Mouse (Mus musculus) intestine, embryonic 16.5 days (tissue): ENCODE measurements at regions not wholly inside any gene's neighbourhood (a gene's known extent, or its start where the extent isn't known, plus 50 kb on each side); places are given as distances from the start of the nearest gene placed in this dataset.

ENCODE experiments used
- ATAC-seq: fragments of 200-750 bp; cut with Nextera tagmentation; 2 replicates; pipeline ENCODE4 v1.8.0; 2017; ENCODE audit warnings: moderate TSS enrichment, moderate library complexity
- H3K27ac ChIP-seq: fragments of 300-500 bp; sonication (generic); 2 replicates; pipeline ENCODE4 v1.5.1; 2014; ENCODE audit warnings: mild to moderate bottlenecking, low read length
- H3K27me3 ChIP-seq: fragments of 300-500 bp; sonication (generic); replicated peaks from 2 replicates; pipeline ENCODE4 v1.6.1; 2014; ENCODE audit warnings: low read length, control low read depth, mixed read lengths; ENCODE audit not compliant: control insufficient read depth, insufficient read depth
- H3K36me3 ChIP-seq: fragments of 300-500 bp; sonication (generic); 2 replicates; pipeline ENCODE4 v1.6.1; 2014; ENCODE audit warnings: low read length, control low read depth; ENCODE audit not compliant: control insufficient read depth, insufficient read depth
- H3K4me1 ChIP-seq: fragments of 300-500 bp; sonication (generic); 2 replicates; pipeline ENCODE4 v1.6.1; 2014; ENCODE audit warnings: low read length, control low read depth, mixed read lengths; ENCODE audit not compliant: control insufficient read depth, insufficient read depth
- H3K4me2 ChIP-seq: fragments of 300-500 bp; sonication (generic); 2 replicates; pipeline ENCODE4 v1.6.1; 2014; ENCODE audit warnings: low read depth, low read length, control low read depth
- H3K4me3 ChIP-seq: fragments of 300-500 bp; sonication (generic); 2 replicates; pipeline ENCODE4 v1.5.1; 2014; ENCODE audit warnings: mild to moderate bottlenecking, low read length
- H3K9ac ChIP-seq: fragments of 300-500 bp; sonication (generic); 2 replicates; pipeline ENCODE4 v1.6.1; 2014; ENCODE audit warnings: low read depth, low read length
- H3K9me3 ChIP-seq: fragments of 300-500 bp; sonication (generic); 2 replicates; pipeline ENCODE4 v1.6.1; 2016; ENCODE audit warnings: low read length, control low read depth; ENCODE audit not compliant: control insufficient read depth
- WGBS: fragments of 180-500 bp; shearing (Covaris S2); extraction: QIAGEN DNeasy Blood & Tissue Kit; methylation state at CpG from one replicate; pipeline ENCODE4 v1.1.7; 2014; 5-methylcytosine and 5-hydroxymethylcytosine counted together

DNA sequence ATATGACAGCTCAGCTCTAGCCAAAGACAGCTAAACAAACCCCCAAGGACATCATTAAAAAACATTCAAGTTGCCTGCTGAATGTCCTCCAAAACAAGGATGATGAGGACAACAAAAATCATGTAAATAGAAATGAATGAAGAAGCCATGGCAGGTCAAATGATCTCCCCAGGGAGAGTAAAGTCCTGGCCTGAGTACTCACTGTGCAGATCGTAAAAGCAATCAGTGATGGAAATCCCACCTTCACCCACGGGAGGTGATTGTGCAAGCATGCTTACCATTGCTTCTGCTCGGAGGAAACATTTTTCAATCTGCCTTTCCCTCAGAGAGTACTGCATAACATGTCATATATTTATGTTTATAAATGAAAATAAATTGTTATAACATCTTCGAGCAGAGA is 119.1 kb upstream of the Mrps30 start:
- no peaks in the 10 kb centered on the region for H3K36me3 ChIP-seq
- no peak overlapping the region for H3K4me3 ChIP-seq
- no peak overlapping the region for H3K4me2 ChIP-seq
- H3K27ac ChIP-seq: no peak overlapping the region
- no peak for ATAC-seq
- H3K4me1 ChIP-seq: no peaks in the 10 kb centered on the region
- H3K27me3 ChIP-seq: no peaks in the 10 kb centered on the region
- WGBS: 63% methylated on average over 4 of the region's 4 CpGs
- no peaks in the 10 kb centered on the region for H3K9me3 ChIP-seq
- H3K9ac ChIP-seq: no peak overlapping the region

DNA sequence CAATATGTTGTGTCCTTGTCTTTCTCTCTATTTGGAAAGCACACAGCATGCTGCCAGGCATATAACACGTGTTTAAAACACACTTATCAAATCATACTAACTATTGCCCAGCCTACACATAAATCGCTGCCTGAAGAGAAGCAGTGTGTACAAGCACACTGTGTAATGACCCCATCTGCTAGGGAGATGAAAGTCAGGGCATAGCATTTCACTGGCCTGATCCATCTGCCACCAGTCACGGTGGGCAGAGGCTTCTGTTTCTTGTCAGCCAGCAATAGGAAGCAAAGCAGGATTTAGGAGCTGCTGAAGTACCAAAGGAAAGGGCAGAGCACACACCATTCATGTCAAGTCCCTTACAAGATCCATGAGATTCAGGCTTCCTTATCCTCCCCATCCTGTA is 103.6 kb upstream of the Mrps30 start:
- Histone ChIP-seq H3K9ac (no peak overlapping the region), H3K27me3 (no peaks in the 10 kb centered on the region), H3K4me3 (no peak overlapping the region), H3K36me3 (no peaks in the 10 kb centered on the region), H3K27ac (no peak overlapping the region), H3K4me1 (no peaks in the 10 kb centered on the region), H3K4me2 (no peak overlapping the region), H3K9me3 (no peaks in the 10 kb centered on the region)
- no peak for ATAC-seq
- WGBS: 34% methylated on average over 3 of the region's 3 CpGs

DNA sequence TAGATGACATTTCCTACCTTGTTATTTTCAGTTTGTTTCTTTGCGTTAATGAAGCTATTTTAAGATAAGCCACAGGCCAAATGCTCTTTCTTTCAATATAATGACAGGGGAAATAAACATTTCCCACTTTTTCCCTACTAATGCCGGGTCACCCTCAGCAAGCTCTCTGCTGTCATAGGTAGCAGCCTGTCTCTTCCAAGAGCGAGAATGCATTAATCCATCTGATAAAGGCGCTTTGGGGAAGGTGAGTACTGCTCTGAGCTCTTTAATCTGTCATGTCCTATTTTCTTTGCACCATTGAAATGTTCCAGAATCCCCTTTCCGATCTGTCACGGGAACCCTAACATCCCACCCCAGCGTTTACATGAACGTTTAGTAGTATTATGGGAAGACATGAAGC is 96.0 kb upstream of the Mrps30 start:
- ATAC-seq: no peak
- Histone ChIP-seq H3K4me2 (no peak overlapping the region), H3K27me3 (no peaks in the 10 kb centered on the region), H3K27ac (no peak overlapping the region), H3K9ac (no peak overlapping the region), H3K4me1 (no peaks in the 10 kb centered on the region), H3K36me3 (no peaks in the 10 kb centered on the region), H3K9me3 (no peaks in the 10 kb centered on the region), H3K4me3 (no peak overlapping the region)
- 50% methylated on average over 8 of the region's 8 CpGs for WGBS

DNA sequence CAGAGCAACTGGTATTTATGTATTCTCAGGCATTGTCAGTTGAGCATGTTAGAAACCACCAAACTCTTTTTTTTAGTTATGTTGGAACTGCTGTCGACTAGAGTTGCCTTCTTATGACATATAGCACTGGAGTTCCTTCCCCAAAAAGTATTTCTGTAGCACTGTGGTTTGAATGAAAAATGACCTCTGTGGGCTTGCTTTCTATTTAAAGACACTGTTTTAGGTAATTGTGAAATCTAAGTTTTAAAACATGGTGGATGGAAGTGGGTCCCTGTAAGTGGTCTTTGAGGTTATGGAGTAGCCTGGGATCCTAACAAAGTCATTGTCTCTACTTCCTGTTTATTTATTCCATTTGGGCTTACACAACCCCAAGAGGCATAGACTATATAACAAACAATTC is 93.2 kb upstream of the Mrps30 start:
- Histone ChIP-seq H3K9me3 (no peaks in the 10 kb centered on the region), H3K27me3 (no peaks in the 10 kb centered on the region), H3K4me3 (no peak overlapping the region), H3K27ac (no peak overlapping the region), H3K4me1 (no peaks in the 10 kb centered on the region), H3K36me3 (no peaks in the 10 kb centered on the region), H3K4me2 (no peak overlapping the region), H3K9ac (no peak overlapping the region)
- no peak for ATAC-seq
- 78% methylated on average over 1 of the region's 1 CpGs for WGBS

DNA sequence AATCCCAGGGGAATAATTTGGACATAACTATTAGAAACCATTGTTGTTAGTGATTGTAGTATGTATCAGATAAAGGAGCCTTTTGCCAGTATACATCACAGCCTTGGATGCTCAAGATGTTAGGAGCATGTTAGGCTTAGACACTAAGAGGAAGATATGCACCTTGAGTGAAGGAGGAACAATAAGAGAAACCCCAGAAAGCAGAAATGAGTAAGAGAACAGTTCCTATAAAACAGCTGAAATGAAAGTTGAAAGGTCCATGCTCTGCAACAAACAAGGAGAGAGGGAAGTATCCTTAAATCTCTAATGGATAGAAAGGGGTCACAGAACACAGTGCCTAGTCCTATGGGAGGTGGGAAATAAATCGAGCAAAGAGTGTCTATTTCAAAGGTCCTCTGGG is 91.4 kb upstream of the Mrps30 start:
- H3K4me2 ChIP-seq: no peak overlapping the region
- no peaks in the 10 kb centered on the region for H3K9me3 ChIP-seq
- no peaks in the 10 kb centered on the region for H3K4me1 ChIP-seq
- WGBS: 84% methylated on average over 1 of the region's 1 CpGs
- no peak overlapping the region for H3K9ac ChIP-seq
- H3K27ac ChIP-seq: no peak overlapping the region
- no peaks in the 10 kb centered on the region for H3K27me3 ChIP-seq
- no peak for ATAC-seq
- no peaks in the 10 kb centered on the region for H3K36me3 ChIP-seq
- H3K4me3 ChIP-seq: no peak overlapping the region

DNA sequence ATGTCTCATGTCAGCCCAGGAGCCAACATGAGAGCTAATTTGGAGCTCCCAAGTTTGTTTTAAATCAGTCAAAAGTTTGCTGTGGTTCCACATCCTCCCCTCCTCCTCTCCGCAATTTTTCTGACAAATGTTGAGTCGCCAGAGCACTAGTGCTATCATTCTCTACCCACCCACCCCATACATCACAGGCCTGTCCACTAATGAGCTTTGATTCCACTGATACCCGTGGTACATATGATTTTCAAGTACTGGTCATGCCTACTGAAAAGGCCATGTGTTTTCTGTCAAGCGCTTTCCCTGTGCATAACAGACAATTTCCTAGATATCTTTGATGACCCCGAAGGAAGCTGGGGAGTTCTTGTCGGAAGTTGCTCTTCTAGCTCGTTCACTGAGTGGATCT is 85.5 kb upstream of the Mrps30 start:
- Histone ChIP-seq H3K36me3 (no peaks in the 10 kb centered on the region), H3K9me3 (no peaks in the 10 kb centered on the region), H3K27ac (no peak overlapping the region), H3K4me2 (no peak overlapping the region), H3K27me3 (no peaks in the 10 kb centered on the region), H3K4me3 (no peak overlapping the region), H3K9ac (no peak overlapping the region), H3K4me1 (no peaks in the 10 kb centered on the region)
- 57% methylated on average over 7 of the region's 7 CpGs for WGBS
- ATAC-seq: no peak

DNA sequence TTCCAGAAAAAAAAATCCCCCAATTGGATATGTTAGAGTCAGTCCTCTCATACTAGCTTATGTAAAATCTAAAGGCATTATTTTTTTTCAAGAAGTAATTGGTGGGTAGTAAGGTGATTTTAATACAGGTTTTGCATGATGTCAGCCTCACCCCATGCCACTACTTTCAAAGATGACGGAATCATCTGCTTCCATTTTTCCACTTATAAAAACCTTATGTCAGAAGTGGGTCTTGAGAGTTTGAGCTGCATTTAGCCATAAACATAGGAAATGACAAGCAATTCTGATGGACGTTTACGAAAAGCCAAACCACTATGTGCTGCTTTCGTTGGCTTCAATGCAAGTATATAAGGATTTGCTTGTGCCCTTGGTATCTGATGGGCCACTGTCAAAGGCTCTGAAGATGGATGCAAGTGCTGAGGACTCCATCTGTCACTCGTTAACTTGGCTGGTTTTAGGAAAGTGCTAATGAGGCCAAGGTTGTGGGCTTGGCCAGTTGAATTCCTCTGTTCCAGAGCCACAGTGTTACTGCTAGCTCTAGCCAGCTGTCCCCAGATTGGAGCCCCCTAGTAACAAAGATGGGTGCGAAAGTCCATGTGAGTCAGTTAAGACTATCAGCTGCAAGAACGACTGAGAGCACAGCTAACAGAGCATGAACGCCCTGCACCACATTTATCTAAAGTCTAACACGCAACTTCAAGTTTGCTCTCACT is 72.8 kb upstream of the Mrps30 start:
- no peak overlapping the region for H3K4me3 ChIP-seq
- no peak overlapping the region for H3K4me2 ChIP-seq
- no peaks in the 10 kb centered on the region for H3K4me1 ChIP-seq
- no peaks in the 10 kb centered on the region for H3K9me3 ChIP-seq
- WGBS: 80% methylated on average over 9 of the region's 9 CpGs
- no peaks in the 10 kb centered on the region for H3K27me3 ChIP-seq
- no peak overlapping the region for H3K27ac ChIP-seq
- no peaks in the 10 kb centered on the region for H3K36me3 ChIP-seq
- H3K9ac ChIP-seq: no peak overlapping the region
- ATAC-seq: no peak

DNA sequence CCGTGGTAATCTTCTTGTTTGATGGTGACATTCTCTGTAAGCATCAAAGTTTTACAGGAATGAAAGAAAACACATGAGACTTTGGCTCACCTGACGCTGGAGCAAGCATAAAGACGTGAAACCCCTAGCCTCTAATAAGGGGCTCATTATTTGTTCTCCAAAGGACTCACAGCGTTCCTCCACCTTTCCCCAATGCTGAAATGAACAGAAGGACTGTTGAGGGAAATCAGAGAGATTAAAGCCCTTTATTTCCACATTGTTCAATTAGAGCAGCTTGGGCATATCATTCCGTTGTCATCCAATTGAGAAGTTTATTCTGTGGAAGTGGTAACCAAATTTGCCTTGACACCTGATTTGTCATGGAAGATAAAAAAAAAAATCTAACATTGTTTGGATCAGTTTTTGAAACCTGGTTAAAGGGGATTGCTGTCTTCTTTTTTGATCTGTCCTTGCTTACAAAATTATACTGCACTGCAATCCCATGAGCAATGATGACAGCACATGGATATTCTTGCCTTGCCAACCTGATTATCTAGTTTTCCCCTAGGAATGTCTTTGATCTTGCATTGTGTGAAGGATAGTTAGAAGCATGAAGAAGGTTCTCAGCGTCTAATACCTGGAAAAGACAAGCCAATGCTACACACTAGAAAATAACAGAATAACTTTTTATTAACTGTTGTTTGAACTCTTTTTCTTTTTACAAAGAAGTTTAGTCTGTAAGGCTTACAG is 62.1 kb upstream of the Mrps30 start:
- ATAC-seq: no peak
- H3K4me3 ChIP-seq: no peak overlapping the region
- H3K9ac ChIP-seq: no peak overlapping the region
- no peaks in the 10 kb centered on the region for H3K36me3 ChIP-seq
- H3K4me2 ChIP-seq: no peak overlapping the region
- H3K27me3 ChIP-seq: no peaks in the 10 kb centered on the region
- no peaks in the 10 kb centered on the region for H3K4me1 ChIP-seq
- no peaks in the 10 kb centered on the region for H3K9me3 ChIP-seq
- 68% methylated on average over 6 of the region's 6 CpGs for WGBS
- no peak overlapping the region for H3K27ac ChIP-seq

DNA sequence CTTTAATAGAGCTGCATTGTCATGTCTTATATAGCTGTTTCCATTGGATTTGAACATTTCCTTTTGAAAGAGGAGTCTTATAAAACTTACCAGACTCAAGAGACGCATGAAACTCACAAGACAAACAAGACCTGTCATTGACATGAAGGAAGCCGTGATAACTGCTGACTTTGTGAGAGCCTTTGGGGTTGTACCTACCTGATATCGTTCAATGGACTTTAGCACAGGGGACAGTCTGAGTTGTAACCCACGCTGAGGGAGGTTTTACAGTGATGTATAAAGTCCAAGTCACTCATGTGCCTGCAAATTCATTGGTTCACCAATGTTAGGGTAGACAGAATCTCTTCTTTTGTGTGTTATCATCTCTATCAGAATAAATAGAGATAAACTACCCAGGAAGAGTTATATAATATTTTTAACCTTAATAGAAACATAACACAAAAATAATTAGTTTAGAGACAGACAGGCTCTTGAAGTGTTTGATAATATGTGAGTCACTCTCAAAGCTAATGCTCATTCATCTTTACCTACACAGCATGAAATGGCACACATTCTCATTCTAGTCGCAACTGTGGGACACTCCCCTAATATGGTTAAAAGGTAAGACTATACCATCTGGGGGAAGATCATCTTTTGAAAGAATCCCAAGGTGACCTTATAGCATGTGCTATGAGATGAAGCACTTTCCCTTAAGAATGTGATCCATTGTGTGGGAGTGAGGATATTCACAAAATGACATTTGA is 54.4 kb upstream of the Mrps30 start:
- WGBS: 75% methylated on average over 5 of the region's 5 CpGs
- ATAC-seq: peak; percentile 99
- Histone ChIP-seq H3K27me3 (no peaks in the 10 kb centered on the region), H3K27ac (no peak overlapping the region), H3K4me3 (no peak overlapping the region), H3K4me2 (no peak overlapping the region), H3K9ac (no peak overlapping the region), H3K4me1 (no peaks in the 10 kb centered on the region), H3K9me3 (no peaks in the 10 kb centered on the region), H3K36me3 (no peaks in the 10 kb centered on the region)
